Mouse (Mus musculus): ENCODE measurements around the gene Shq1.

Gene Shq1

DNA sequence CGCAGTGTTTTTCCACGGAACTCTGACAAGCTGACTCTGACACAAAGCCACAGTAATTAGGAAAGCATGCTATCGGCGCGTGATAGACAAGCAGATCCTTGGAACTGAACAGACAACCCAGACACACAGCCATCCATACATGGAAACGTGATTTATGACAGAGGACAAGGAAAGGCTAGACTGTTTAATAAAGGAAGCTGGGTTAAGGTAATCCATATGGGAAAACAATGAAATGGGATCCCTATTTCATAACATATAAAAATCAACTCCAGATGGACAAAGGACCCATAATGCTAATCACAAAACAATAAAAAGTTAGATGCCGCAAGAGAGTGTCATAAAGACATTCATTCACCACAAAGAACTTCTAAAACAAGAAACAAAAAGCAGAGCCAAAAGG is 78.0 kb downstream of the Shq1 start:
- no peak for DNase-seq

- no peak for DNase-seq
Observed at GRCm38 (mm10) chr6:100590602-100591001, 80.4 kb downstream of the Shq1 start.

DNA sequence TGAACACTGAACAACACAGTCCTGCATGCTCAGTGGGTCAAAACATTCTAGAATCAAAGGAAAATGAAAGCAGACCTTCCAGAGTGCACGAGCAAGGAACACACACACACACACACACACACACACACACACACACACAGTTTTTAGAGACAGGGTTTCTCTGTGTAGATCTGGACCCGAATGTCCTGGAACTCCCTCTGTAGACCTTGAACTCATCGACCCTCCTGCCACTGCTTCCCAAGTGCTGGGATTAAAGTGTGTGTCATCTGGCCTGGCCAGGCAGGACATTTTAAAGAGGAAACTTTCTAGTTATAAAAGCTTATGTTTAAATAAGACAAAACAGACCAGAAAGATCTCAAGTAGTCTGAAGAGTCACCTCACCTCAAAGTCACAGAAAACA is 82.1 kb downstream of the Shq1 start:
- DNase-seq = no peak

DNA sequence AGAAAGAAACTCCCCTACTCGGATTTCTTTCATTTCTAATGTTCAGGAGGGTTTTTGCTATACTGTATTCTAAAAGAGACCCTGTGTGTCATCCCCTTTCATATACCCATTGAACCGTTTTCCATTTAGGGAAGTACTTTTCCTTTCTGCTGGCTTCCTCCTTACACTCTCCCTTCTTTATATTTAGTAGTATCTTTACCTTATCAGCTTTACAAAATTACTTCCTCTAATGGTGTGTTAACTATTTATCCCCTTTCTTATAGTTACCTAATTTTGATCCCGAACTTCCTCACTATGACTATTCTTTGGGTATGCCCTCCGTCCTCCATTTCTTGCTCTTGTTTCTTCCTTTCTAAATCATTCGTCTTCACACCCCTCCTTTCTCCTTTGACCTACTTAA is 84.2 kb downstream of the Shq1 start:
- no peak for DNase-seq

- DNase-seq = no peak
Observed at GRCm38 (mm10) chr6:100581951-100582350, 89.0 kb downstream of the Shq1 start.

DNA sequence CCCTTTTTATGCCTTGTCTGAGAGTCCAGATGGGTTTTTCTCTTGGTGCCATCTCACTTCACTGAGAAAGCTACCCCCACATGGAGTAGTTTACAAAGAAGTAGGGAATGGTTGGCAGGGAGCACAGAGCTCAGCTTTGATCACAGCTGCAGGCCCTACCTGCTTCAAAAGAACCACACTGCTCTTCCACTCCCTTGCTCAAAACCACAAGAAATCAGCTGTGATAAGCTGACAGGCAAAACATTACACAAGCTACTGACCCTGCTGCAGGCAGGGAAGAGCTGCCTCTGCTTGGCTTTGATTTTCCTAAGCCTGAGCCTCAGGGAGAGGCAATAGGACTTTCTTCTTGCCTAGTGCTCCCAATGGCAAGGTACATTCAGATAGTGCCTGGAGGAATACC is 89.9 kb downstream of the Shq1 start:
- DNase-seq = no peak

DNA sequence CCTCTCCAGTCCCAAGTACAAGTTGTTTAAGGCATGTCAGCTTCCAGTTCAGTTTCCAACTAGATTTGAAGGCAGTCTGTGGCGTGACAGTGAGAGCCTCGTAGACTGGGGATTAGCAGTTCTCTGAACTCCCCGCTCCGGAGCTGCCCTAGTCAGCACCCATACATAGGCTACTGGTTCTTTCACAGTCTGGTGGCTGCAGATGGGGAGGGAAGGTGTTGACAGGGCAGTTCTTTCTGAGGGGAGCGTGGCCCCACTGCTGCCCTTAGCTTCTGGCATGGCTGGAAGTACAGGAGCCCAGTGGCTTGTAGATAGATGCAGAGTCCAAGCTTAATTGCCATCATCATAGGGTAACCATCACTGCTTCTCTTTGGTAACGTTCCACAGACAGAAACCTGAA is 93.4 kb downstream of the Shq1 start:
- DNase-seq = no peak

DNA sequence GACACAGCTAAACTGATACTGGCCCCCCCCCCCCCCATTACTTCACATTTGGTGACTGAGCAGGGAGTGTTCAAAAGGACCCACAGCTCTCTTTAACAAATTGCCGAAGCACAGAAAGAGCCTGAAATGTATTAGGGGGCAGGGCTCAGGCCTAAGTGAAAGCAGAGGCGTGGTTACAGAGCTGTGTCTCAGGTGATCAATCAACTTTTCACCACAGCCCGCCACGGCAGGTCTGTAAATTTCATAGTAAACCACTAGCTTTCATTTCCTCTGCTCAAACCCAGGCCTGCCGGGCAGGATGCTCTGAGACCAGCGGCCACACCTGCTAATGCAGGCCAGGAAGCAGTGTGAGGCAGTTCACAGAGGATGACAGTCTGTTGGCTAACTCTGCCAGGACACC is 94.8 kb downstream of the Shq1 start:
- peak; percentile 3 to 14 for DNase-seq

DNA sequence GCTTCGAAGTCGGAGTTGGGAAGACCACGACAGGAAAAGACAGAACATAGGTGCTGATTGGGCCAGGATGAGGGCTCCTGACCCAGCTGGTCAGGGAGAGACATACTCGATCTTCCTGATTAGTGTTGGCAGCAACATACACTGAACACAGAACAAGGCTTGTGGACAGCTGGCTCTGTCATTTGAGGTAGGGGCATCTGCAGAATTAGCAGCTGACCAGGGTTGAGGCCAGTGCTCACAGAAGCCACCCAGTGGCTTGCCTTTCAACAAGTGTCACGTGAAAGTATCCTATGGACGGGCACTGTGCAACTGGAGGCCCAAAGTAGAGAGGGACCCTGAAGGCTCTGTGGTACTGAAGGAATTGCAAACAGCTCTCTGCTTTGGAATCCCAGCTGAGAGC is 104.2 kb downstream of the Shq1 start:
- no peak for DNase-seq

GRCm38 (mm10) chr6:100564516-100564915 is 106.4 kb downstream of the Shq1 start:
- no peak for DNase-seq

DNA sequence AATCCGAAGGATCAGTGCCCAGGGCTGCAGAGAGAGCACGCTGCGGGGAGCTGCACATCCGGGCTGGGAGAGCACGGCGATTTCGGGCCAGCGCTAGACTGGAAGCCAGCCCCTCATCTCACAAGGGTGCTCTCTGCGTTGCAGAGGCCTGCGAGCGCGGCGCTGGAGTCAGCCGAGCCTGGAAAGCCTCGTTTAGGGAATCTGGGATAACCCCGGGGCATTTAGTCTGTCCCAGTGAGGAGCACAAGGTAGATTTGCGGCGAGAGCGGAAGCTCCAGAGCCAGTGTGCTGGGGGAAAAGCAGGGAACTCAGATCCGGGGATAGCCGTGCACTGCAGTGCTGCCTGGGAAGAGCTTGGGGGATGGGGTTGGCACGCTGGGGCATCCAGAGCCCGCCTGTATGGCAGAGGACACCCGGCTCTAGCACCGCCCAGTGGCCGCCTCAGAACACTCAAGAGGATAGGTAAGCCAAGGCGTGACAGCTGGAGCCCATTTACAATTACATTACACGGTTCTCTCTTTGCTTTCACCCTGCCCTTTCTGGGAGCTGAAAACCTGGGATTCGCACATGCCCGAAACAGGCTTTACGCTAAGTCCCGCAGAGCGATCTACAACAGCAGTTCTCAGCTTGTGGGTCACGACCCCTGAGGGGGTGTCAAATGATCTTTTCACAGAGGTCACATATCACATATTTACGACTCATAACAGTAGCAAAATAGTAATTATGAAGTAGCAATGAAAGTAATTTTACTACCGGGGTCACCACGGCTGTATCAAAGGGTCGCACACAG is 107.2 kb downstream of the Shq1 start:
- peak; percentile 18 to 24 for DNase-seq

GRCm38 (mm10) chr6:100562719-100563551 is 108.0 kb downstream of the Shq1 start:
- DNase-seq = peak; percentile 1 to 8

DNA sequence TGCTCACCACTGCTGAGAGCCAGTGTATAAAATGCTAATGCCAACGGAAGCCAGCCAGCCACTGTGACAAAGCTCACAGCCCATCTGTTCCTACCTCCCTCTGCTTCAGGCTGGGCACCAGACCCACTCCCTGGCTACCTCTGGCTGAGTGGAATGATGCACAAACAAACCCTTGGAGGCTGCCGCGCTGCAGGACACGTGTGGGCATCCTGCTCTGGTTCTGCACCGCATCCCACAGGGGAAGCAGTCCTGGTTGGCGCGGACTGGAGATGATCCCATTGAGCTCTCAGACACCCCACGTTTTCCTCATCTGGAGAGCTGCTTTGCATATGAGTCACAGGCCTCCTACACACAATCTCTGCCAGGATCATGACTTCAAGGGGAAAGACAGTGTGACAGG is 112.9 kb downstream of the Shq1 start:
- no peak for DNase-seq

DNA sequence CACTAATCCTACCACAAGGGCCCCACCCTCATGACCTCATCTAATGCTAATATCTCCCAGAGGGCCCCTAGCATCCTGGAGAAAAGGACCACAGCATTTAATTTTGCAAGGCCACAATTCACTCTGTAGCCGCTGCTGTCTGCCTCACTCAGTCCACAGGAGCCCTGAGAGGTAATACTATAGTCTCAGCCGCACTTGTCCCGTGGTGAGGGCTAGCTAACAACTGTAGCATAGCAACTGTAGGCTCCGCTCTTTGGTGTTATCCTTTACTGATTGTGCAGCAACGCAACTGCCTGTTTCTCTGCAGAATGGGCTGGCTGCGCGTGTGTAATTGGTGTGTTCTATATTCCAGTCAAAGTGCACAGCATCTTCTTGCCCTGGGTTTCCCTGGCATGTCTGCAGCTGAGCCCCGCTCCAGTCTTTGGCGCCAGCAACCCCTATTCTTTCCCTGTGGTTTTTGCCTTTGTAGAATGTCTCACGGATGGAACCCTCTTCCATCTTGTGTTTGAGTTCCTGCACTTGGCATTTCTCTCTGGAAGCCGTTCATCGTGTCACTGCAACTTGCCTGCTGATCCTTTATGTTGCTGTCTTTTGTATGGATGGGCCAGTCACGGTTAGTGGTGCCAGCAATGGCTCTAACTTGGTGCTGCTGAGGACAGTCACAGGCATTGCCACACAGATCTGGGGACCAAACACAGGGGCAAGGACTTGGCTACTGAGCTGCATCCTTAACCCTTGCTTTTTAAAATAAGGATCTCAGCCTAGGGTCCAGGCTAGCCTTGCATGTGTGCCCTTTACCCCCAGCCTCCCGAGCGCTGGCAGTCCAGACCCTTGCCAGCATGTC is 128.6 kb downstream of the Shq1 start:
- DNase-seq = no peak

- DNase-seq = peak; percentile 33
Observed at GRCm38 (mm10) chr6:100539698-100540097, 131.3 kb downstream of the Shq1 start.

- DNase-seq = no peak
Observed at GRCm38 (mm10) chr6:100538570-100538969, 132.4 kb downstream of the Shq1 start.

DNA sequence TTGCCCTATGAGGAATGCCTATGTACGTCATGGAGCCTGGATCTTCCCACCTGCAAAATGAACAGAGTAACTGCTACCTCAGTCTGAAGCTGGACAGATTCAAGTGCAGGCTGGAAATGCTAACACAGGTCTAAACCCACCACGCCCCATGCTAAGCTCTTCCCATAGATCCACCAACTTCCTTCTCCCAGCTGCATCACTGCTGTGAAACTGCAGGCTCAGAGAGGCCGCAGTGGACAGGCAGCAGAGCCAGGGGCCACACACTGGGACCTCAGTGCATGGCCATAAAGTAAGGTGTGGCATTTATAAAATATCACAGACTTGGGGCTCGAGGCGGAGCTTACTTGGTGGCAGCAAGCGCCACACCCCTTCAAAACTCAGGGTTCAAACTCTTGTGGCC is 133.0 kb downstream of the Shq1 start:
- no peak for DNase-seq

DNA sequence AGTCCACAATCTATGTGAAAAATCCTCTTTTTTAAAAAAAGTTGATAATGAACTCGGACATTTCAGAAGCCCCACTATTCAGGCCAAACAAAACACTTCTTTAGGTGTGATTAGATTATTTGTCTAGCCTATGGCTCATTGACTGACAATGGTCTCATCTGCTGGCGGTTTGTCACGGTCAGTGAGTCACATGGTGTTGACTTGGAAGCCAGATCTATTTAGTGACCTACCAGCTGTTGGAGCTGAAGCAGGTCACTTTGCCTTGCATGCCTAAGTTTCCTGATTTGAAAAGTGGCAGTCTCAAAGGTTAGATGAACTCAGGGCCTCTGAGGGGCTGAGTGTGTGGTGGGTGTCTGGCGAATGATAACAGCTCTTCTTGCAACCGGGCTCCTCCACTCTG is 133.9 kb downstream of the Shq1 start:
- no peak for DNase-seq

- no peak for DNase-seq
Observed at GRCm38 (mm10) chr6:100533364-100533763, 137.6 kb downstream of the Shq1 start.

GRCm38 (mm10) chr6:100532326-100532725 is 138.6 kb downstream of the Shq1 start:
- no peak for DNase-seq

GRCm38 (mm10) chr6:100529673-100530072 is 141.3 kb downstream of the Shq1 start:
- no peak for DNase-seq

- DNase-seq = no peak
Observed at GRCm38 (mm10) chr6:100528556-100528955, 142.4 kb downstream of the Shq1 start.

DNA sequence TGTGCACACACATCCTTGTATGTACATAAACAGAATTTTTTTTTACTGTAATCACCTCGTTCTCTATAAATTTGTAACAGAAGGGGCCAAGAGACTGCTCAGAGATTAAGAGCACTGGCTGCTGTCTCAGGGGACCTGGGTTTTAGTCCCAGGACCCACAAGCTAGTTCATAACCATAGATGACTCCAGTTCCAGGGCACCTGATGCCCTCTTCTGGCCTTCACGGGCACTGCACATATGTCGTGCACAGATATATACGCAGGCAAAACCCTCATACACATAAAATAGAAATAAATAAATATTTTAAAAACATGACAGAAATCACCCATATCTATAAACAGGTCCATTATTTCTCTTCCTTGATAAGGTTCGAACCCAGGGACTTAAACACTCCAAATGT is 143.0 kb downstream of the Shq1 start:
- peak; percentile 24 to 38 for DNase-seq
